Mouse (Mus musculus) kidney, adult 2 months (tissue): ENCODE measurements around the gene Gnl1.

ENCODE experiments used
- CTCF ChIP-seq: fragments of 200-500 bp; conservative IDR thresholded peaks from 2 replicates; pipeline ENCODE4 v1.5.1; 2011; ENCODE audit warnings: low read depth, mild to moderate bottlenecking, control low read depth, low read length, moderate library complexity, mixed read lengths; ENCODE audit not compliant: insufficient read depth, insufficient read length
- POLR2A ChIP-seq: fragments of 200-500 bp; IDR thresholded peaks from one replicate; pipeline ENCODE4 v1.6.1; 2011; ENCODE audit warnings: low read depth, low read length, control low read depth

DNA sequence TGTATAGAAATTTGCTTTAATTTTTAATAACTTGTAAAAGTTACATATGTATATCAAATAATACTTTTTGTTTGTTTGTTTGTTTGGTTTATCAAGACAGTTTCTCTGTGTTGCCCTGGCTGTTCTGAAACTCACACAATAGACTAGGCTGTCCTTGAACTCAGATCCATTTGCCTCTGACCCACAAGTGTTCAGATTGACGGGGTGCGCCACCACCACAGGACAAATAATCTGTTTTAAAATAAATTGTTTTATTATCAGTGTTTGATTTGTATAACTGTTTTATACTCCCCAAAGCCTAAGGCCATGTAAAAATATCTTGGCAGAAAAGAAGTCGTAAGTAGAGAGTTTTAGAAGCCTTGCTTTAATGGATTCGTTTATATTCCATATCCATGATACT, 48.0 kb downstream of the Gnl1 start:
- TF ChIP-seq POLR2A = no peak
- no peak for TF ChIP-seq CTCF
